Mouse (Mus musculus) heart, adult 18-20 months (tissue): ENCODE data around the gene Tmem120b. TPM values are rescaled to one million over a fixed set of nuclear protein-coding genes. Genes with fewer than 3 reads are reported as not detected.

Source experiments
- DNase-seq, 2 experiments: peaks; one replicate each; pipeline ENCODE4 v3.0.0; 2021 to 2022; ENCODE audit warnings: mixed read lengths in 1 of 2
- total RNA-seq, 2 experiments: library from RNA; stranded (reverse); gene quantifications; 2 replicates each; pipeline ENCODE4 v1.2.3; 2021

Tmem120b gene
- total RNA-seq, 2 experiments from 2014 or later = 10.1 to 10.3 TPM

DNA sequence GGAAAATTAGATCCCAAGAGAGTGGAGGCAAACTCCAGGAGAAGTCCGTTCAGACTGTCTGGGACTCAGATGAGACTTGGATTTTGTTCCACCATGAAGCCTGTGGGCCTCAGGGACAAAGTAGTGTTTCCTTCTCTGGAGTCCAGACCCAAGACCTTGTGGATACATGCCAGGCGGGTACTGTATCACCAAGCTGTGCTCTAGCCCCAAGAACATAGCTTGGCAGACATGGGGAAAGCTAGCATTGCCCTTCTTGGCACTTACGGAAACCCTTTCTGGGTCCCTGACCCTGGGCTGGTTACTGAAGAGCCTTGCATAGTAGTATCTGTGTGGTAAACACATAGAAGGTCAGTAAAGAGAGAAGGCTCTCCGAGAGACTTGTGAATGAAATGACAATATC, 91.2 kb downstream of the Tmem120b start:
- DNase-seq = no peak

DNA sequence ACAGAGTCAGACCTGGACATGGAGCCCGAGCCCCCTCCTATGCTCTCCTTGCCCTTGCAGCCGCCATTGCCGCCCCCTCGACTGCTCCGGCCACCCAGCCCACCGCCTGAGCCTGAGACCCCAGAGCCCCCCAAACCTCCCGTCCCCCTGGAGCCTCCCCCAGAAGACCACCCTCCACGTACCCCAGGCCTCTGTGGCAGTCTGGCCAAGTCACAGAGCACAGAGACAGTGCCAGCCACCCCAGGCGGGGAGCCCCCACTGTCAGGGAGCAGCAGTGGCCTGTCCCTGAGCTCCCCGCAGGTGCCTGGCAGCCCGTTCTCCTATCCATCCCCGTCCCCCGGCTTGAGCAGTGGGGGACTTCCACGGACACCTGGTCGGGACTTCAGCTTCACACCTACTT, 91.7 kb downstream of the Tmem120b start:
- DNase-seq = no peak

GRCm38 (mm10) chr5:123160341-123160740, 92.1 kb downstream of the Tmem120b start:
- no peak for DNase-seq

- DNase-seq = no peak
Measured at GRCm38 (mm10) chr5:123162942-123163341, 94.7 kb downstream of the Tmem120b start.

DNA sequence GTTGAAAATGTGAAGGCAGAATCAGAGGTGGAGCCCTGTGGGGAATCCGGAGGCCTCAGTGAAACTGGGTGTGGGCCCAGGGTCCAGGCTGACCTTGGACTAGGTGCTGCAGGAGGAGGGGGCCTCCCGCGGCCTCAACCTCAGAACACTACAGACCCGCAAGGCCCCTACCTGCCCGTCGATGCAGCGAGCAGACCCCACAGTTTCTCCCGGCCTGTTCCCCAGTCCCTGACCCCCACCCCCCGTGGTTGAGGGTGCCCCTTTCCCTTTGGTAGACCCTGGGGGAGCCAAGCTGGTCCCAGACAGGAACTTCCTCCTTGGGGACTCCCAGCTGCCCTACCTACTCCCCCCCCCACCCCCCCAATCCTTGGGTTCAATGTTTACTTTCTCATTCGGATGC, 98.2 kb downstream of the Tmem120b start:
- no peak for DNase-seq

Other genes with a start within 250 kb of the Tmem120b start
- gene Anapc5, start 247.1 kb upstream of the Tmem120b start, total RNA-seq = 100 to 1,000 TPM; 156 to 162 TPM
- 10 to 100 TPM; 28.8 to 31.7 TPM for gene Rnf34, start 218.4 kb upstream of the Tmem120b start, total RNA-seq
- gene Kdm2b, start 78.6 kb upstream of the Tmem120b start, total RNA-seq = 10 to 100 TPM; 10.6 to 14.2 TPM
- 10 to 100 TPM; 12.2 to 12.5 TPM for gene Orai1, start 53.3 kb upstream of the Tmem120b start, total RNA-seq
- gene Morn3, start 21.4 kb upstream of the Tmem120b start, total RNA-seq = not detected
- 1 to 10 TPM in 1 of 2 experiments, under 1 TPM in 1; 0.55 to 2.6 TPM for gene Rhof, start 64.3 kb downstream of the Tmem120b start, total RNA-seq
- gene Setd1b, start 73.8 kb downstream of the Tmem120b start, total RNA-seq = 10 to 100 TPM; 11.4 to 15.5 TPM
- gene Psmd9, start 101.0 kb downstream of the Tmem120b start, total RNA-seq = 10 to 100 TPM; 12.9 to 17.0 TPM
- gene Hpd, start 114.3 kb downstream of the Tmem120b start, total RNA-seq = under 1 TPM in 1 of 2 experiments, not detected in 1; 0.51 TPM
- under 1 TPM; 0.62 to 0.94 TPM for gene Wdr66, start 183.7 kb downstream of the Tmem120b start, total RNA-seq